Mouse (Mus musculus): ENCODE data around the gene Cdx2. TPM values are rescaled to one million over a fixed set of nuclear protein-coding genes. Genes with fewer than 3 reads are reported as not detected.

The Cdx2 gene
- polyA plus RNA-seq (2017; shearing (Covaris generic)) = not detected

DNA sequence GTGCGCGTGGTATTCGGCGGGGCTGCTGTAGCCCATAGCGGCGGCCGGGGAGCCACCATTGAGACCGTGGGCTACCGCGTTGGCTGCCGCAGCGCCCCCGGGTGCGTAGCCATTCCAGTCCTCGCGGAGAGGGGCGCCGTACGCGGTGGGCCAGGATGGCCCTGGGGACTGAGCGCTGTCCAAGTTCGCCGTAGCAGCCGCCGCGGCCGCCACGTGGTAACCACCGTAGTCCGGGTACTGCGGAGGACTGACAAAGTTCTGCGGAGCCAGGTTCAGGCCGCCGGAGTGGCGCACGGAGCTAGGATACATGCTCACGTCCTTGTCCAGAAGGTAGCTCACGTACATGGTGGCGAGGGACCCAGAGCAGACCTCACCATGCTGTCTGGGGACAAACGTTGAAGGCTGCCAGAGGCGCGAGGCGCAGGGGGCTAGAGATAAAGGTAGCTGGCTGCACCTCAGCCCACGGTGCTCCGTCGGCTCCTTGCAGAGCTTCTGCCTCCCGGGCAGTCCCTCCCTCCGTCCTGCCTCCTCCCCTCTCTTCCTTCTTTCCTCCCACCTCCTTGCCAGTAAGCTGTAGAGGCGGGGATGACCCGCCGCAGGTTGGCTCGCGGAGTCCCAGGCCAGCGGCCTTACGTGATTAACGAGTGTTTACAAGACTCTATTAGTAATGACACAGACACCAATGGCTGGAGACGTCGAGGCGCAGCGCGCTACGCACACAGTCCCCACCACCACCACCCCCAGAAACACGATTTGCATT, at the start of gene Cdx2:
TSS of gene Cdx2 (minus strand) at position 633 of the 760 bp plus-strand sequence.

DNA sequence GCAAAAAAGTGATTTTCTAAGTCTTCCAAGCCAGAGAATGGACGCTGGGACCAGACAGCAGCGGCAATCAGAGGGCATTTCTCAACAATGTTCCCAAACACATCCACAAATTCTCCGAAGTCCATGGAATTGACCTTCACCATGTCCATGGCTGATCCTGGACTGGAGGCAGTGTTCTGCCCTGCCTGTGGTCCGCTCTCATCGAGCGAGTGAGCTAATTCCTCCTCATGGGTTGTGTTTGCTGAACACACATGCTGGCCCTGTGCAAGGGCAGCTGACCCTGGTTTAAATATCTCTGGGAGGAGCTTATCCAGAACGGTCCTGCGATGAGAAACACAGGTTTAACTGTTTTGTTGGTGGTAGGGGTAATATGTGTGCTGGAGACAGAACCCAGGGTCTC, 15.1 kb upstream of the Cdx2 start, which contains the start of gene Urad:
TSS of gene Urad (minus strand) at position 258 of the 400 bp plus-strand sequence.

DNA sequence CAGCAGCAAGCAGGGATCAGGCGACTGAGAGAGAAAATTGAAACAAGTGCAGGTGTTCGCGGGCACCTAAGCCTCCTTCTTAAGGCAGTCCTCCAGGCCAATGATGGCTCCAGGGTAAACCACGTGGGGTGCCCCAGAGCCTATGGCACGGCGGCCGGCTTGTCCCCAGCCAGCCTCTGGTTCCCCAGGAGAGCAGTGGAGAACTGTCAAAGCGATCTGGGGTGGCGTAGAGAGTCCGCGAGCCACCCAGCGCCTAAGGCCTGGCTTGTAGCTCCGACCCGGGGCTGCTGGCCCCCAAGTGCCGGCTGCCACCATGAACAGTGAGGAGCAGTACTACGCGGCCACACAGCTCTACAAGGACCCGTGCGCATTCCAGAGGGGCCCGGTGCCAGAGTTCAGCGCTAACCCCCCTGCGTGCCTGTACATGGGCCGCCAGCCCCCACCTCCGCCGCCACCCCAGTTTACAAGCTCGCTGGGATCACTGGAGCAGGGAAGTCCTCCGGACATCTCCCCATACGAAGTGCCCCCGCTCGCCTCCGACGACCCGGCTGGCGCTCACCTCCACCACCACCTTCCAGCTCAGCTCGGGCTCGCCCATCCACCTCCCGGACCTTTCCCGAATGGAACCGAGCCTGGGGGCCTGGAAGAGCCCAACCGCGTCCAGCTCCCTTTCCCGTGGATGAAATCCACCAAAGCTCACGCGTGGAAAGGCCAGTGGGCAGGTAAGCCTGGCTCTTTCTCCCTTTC, 37.0 kb downstream of the Cdx2 start, which contains the start of gene Pdx1:
TSS of gene Pdx1 (plus strand) at position 34 of the 747 bp plus-strand sequence.

Other genes with a start within 250 kb of the Cdx2 start
- gene Lnx2, start 230.7 kb downstream of the Cdx2 start, polyA plus RNA-seq (2017; shearing (Covaris generic)) = 39.5 TPM
- gene Polr1d, start 230.2 kb downstream of the Cdx2 start, polyA plus RNA-seq (2017; shearing (Covaris generic)) = 143 TPM
- not detected for gene Gsx1, start 118.6 kb downstream of the Cdx2 start, polyA plus RNA-seq (2017; shearing (Covaris generic))
- not detected for gene Pdx1, start 37.3 kb downstream of the Cdx2 start, polyA plus RNA-seq (2017; shearing (Covaris generic))
- not detected for gene Urad, start 15.2 kb upstream of the Cdx2 start, polyA plus RNA-seq (2017; shearing (Covaris generic))
- 0.11 TPM for gene Flt3, start 93.2 kb upstream of the Cdx2 start, polyA plus RNA-seq (2017; shearing (Covaris generic))
- gene Pan3, start 122.9 kb upstream of the Cdx2 start, polyA plus RNA-seq (2017; shearing (Covaris generic)) = 47.8 TPM